Mouse (Mus musculus) CH12.LX (cell line): Measurements from ENCODE around the gene Gm11020.
"Not testable (repeated sequence)": the region's sequence is repeated elsewhere in the genome, so short reads cannot be mapped to it uniquely, and the experiment has no call there.

Source experiments
- CHD2 ChIP-seq: IDR thresholded peaks from 2 replicates; pipeline ENCODE4 v1.6.1; 2011; ENCODE audit warnings: low read length, improper control_type of control experiment
- CTCF ChIP-seq, 2 experiments: IDR thresholded peaks in 1 of 2; conservative IDR thresholded peaks in 1 of 2; 2 replicates each; pipeline ENCODE4 v1.5.1; 2011 to 2012; ENCODE audit warnings: low read depth in 2 of 2, low read length in 2 of 2, improper control_type of control experiment in 1 of 2, inconsistent platforms in 1 of 2, mild to moderate bottlenecking in 1 of 2, moderate library complexity in 1 of 2
- IRF4 ChIP-seq: IDR thresholded peaks from 2 replicates; pipeline ENCODE4 v1.6.1; 2014; ENCODE audit warnings: low read depth, mild to moderate bottlenecking, inconsistent platforms, low read length, improper control_type of control experiment
- NRF1 ChIP-seq: IDR thresholded peaks from 2 replicates; pipeline ENCODE4 v1.6.1; 2014; ENCODE audit warnings: low read depth, mild to moderate bottlenecking, inconsistent platforms, low read length, improper control_type of control experiment, moderate library complexity
- POLR2AphosphoS2 ChIP-seq: IDR thresholded peaks from 2 replicates; pipeline ENCODE4 v1.6.1; 2011; ENCODE audit warnings: low read depth, low read length, improper control_type of control experiment
- RCOR1 ChIP-seq: conservative IDR thresholded peaks from 2 replicates; pipeline ENCODE4 v1.6.1; 2012; ENCODE audit warnings: low read depth, mild to moderate bottlenecking, inconsistent platforms, low read length, improper control_type of control experiment

DNA sequence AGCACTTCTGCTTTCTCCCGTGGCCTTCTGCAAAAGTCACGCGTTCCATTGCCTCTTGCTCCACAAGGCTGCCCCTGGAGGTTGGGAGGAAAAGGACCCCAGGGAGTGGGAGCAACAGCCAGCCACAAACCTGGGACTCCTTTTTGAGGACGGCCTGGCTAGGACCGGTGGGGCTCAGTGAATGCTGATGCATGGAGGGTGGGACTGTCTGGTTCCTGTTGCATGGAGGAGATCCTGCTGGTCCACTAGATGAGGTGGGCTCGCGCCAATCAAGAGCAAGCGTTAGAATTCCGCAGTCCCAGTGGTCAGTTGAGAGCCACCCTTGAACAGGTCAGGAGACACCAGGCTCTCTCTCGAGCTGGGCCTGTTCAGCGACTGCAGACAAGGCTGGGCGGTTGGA, 563 bp downstream of the Gm11020 start, which contains the start of gene Cmtm2b:
- TF ChIP-seq NRF1; CTCF (conservative IDR thresholded peaks at IDR 0.05 in 1 of 2, IDR thresholded peaks at IDR 0.05 in 1 of 2; ENCODE audit: low read depth in 2 of 2, low read length in 2 of 2); IRF4; RCOR1; POLR2AphosphoS2; CHD2: not testable (repeated sequence)
